Mouse (Mus musculus): ENCODE results near the gene Klk10.

- TF ChIP-seq CTCF (IDR thresholded peaks at IDR 0.05; ENCODE audit: control insufficient read depth, insufficient read depth, insufficient replicate concordance, low read depth, low read length) = no peak
- no peak for TF ChIP-seq POLR2A (IDR thresholded peaks at IDR 0.05; ENCODE audit: control insufficient read depth, low read depth, low read length)
Observed at GRCm38 (mm10) chr7:43768597-43768996, 12.2 kb upstream of the Klk10 start, which contains the start of gene Klk12.

Measured in testis, adult 2 months (tissue).